Mouse (Mus musculus): Measurements from ENCODE around the gene Gm21366.
"Not testable (repeated sequence)": the region's sequence is repeated elsewhere in the genome, so short reads cannot be mapped to it uniquely, and the experiment has no call there.

Gm21366 gene

DNA sequence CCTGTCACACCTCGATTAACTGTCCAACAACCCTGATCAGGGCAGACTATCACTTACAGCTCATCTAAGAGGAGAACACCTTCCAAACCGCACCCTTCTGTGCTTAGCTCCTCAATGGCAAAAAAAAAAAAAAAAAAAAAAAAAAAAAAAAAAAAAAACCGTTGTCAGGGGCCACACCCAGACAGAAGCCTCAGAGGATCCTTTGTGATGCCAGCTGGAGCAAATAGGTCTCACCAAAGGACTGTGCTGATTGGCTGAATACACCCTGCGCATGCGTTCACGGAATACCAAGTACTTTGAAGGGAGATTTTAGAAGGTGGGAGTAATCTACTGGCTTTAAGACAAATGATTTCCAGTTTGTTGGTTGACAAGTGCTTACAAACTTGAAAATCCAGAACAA, at the start of gene Gm21366:
Gm21366 (minus strand) TSS at position 101 of the 400 bp plus-strand sequence.
- not testable (repeated sequence) for DNase-seq (ENCODE audit: low spot score)

Measured in urinary bladder, postnatal 14 days (tissue).